Mouse (Mus musculus): ENCODE measurements around the gene Cacna1d. TPM values are rescaled to one million over a fixed set of nuclear protein-coding genes. Genes with fewer than 3 reads are reported as not detected.

Cacna1d gene
- polyA plus RNA-seq, 1 experiment from 2014 or later, result 4.3 TPM

- Histone ChIP-seq H3K4me1 (ENCODE audit: control insufficient read depth, insufficient read depth, low read length) (no peaks in the 10 kb centered on the region), H3K4me3 (ENCODE audit: low read depth, low read length) (no peak overlapping the region), H3K27ac (ENCODE audit: low read depth, low read length) (no peak overlapping the region), H3K9me3 (replicated peaks; ENCODE audit: control insufficient read depth, low read length) (no peaks in the 10 kb centered on the region), H3K4me2 (ENCODE audit: low read length) (no peak overlapping the region), H3K9ac (ENCODE audit: low read length) (no peak overlapping the region), H3K27me3 (replicated peaks; ENCODE audit: control insufficient read depth, insufficient read depth, low read length) (no peaks in the 10 kb centered on the region), H3K36me3 (ENCODE audit: control insufficient read depth, insufficient read depth, low read length) (no peaks in the 10 kb centered on the region)
- ATAC-seq (no peak), DNase-seq (ENCODE audit: low spot score) (no peak)
- WGBS, result 81% methylated on average over 10 of the region's 10 CpGs
These were observed 206.8 kb downstream of the Cacna1d start for GRCm38 (mm10) chr14:30284446-30284845.

DNA sequence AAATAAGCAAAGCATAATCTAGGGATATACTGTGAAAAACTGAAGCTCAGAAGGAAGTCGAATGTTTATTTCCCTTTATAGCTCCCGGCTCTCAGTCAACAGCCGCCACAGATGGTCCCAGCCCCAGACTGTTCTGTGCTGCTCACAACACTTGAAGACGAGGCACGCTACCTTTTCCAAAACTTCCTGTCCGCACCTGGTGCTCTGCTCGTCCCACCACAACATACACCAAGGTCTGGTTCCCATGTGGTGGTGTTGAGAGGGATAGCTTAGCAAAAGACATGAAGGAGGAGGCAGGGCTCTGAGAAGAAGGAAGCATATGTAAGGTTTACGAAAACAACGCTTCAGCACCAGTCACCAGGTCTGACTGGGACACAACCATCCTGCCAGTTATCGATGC lies 207.2 kb downstream of the Cacna1d start:
- DNase-seq (ENCODE audit: low spot score) (no peak), ATAC-seq (no peak)
- Histone ChIP-seq H3K4me3 (ENCODE audit: low read depth, low read length) (no peak overlapping the region), H3K27ac (ENCODE audit: low read depth, low read length) (no peak overlapping the region), H3K27me3 (replicated peaks; ENCODE audit: control insufficient read depth, insufficient read depth, low read length) (no peaks in the 10 kb centered on the region), H3K4me2 (ENCODE audit: low read length) (no peak overlapping the region), H3K9me3 (replicated peaks; ENCODE audit: control insufficient read depth, low read length) (no peaks in the 10 kb centered on the region), H3K36me3 (ENCODE audit: control insufficient read depth, insufficient read depth, low read length) (no peaks in the 10 kb centered on the region), H3K4me1 (ENCODE audit: control insufficient read depth, insufficient read depth, low read length) (no peaks in the 10 kb centered on the region), H3K9ac (ENCODE audit: low read length) (no peak overlapping the region)
- WGBS, result 81% methylated on average over 10 of the region's 10 CpGs

- no peaks in the 10 kb centered on the region for H3K4me1 ChIP-seq (ENCODE audit: control insufficient read depth, insufficient read depth, low read length)
- no peak overlapping the region for H3K4me2 ChIP-seq (ENCODE audit: low read length)
- H3K9me3 ChIP-seq (replicated peaks; ENCODE audit: control insufficient read depth, low read length), result no peaks in the 10 kb centered on the region
- ATAC-seq, result no peak
- H3K36me3 ChIP-seq (ENCODE audit: control insufficient read depth, insufficient read depth, low read length), result no peaks in the 10 kb centered on the region
- no peak overlapping the region for H3K27ac ChIP-seq (ENCODE audit: low read depth, low read length)
- DNase-seq (ENCODE audit: low spot score), result no peak
- no peaks in the 10 kb centered on the region for H3K27me3 ChIP-seq (replicated peaks; ENCODE audit: control insufficient read depth, insufficient read depth, low read length)
- H3K9ac ChIP-seq (ENCODE audit: low read length), result no peak overlapping the region
- 87% methylated on average over 9 of the region's 9 CpGs for WGBS
- no peak overlapping the region for H3K4me3 ChIP-seq (ENCODE audit: low read depth, low read length)
These were observed 215.7 kb downstream of the Cacna1d start for GRCm38 (mm10) chr14:30275572-30275971.

DNA sequence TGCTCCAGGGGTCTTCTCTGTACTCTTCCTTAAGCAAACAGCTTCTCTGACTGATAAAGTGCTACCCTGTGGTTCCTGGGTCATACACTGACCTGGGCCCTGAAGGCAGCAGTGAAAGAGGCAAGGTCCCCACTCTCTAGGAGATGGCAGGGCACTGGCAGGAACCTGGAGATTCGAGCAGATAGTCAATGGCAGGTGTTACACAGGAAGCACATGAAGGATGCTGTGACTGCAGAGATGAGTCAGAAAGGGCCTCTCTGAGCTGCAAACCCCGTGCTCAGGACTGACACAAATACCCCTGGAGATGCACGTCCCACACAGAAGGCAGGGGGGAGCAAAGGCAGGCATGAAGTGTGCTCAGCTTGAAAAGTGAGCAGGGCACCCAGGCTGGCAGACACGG lies 218.3 kb downstream of the Cacna1d start:
- DNase-seq (ENCODE audit: low spot score), result no peak
- Histone ChIP-seq H3K4me2 (ENCODE audit: low read length) (no peak overlapping the region), H3K9ac (ENCODE audit: low read length) (no peak overlapping the region), H3K4me3 (ENCODE audit: low read depth, low read length) (no peak overlapping the region), H3K36me3 (ENCODE audit: control insufficient read depth, insufficient read depth, low read length) (no peaks in the 10 kb centered on the region), H3K27ac (ENCODE audit: low read depth, low read length) (no peak overlapping the region), H3K4me1 (ENCODE audit: control insufficient read depth, insufficient read depth, low read length) (no peaks in the 10 kb centered on the region), H3K27me3 (replicated peaks; ENCODE audit: control insufficient read depth, insufficient read depth, low read length) (no peaks in the 10 kb centered on the region), H3K9me3 (replicated peaks; ENCODE audit: control insufficient read depth, low read length) (no peaks in the 10 kb centered on the region)
- no peak for ATAC-seq
- 91% methylated on average over 4 of the region's 4 CpGs for WGBS

- no peak overlapping the region for H3K27ac ChIP-seq (ENCODE audit: low read depth, low read length)
- no peaks in the 10 kb centered on the region for H3K4me1 ChIP-seq (ENCODE audit: control insufficient read depth, insufficient read depth, low read length)
- H3K9ac ChIP-seq (ENCODE audit: low read length), result no peak overlapping the region
- H3K36me3 ChIP-seq (ENCODE audit: control insufficient read depth, insufficient read depth, low read length), result no peaks in the 10 kb centered on the region
- ATAC-seq, result no peak
- no peaks in the 10 kb centered on the region for H3K9me3 ChIP-seq (replicated peaks; ENCODE audit: control insufficient read depth, low read length)
- no peak for DNase-seq (ENCODE audit: low spot score)
- H3K4me3 ChIP-seq (ENCODE audit: low read depth, low read length), result no peak overlapping the region
- no peak overlapping the region for H3K4me2 ChIP-seq (ENCODE audit: low read length)
- no peaks in the 10 kb centered on the region for H3K27me3 ChIP-seq (replicated peaks; ENCODE audit: control insufficient read depth, insufficient read depth, low read length)
- 80% methylated on average over 5 of the region's 5 CpGs for WGBS
These were observed 218.7 kb downstream of the Cacna1d start for GRCm38 (mm10) chr14:30272523-30272922.

DNA sequence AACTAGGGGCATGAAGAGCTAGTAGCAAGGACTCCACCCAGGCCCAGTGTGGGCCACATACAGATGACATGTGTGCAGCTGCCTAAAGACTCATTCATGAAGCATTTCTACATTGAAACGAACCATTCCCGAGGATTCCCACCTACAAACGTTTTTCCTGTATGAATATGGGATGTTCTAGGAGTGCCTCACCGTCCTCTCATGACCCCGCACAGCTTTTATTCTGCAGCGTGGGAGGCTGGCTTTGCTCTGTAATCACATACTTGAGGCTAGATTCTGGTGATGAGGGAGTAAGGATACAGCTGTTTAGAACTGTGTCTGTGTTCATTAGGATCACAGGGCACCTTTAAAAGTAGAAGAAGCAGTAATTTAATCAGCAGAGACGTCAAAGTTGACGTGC lies 219.4 kb downstream of the Cacna1d start:
- no peaks in the 10 kb centered on the region for H3K9me3 ChIP-seq (replicated peaks; ENCODE audit: control insufficient read depth, low read length)
- no peak for DNase-seq (ENCODE audit: low spot score)
- H3K27me3 ChIP-seq (replicated peaks; ENCODE audit: control insufficient read depth, insufficient read depth, low read length), result no peaks in the 10 kb centered on the region
- H3K27ac ChIP-seq (ENCODE audit: low read depth, low read length), result no peak overlapping the region
- H3K4me2 ChIP-seq (ENCODE audit: low read length), result no peak overlapping the region
- no peaks in the 10 kb centered on the region for H3K36me3 ChIP-seq (ENCODE audit: control insufficient read depth, insufficient read depth, low read length)
- WGBS, result 85% methylated on average over 8 of the region's 8 CpGs
- no peak for ATAC-seq
- H3K4me3 ChIP-seq (ENCODE audit: low read depth, low read length), result no peak overlapping the region
- H3K9ac ChIP-seq (ENCODE audit: low read length), result no peak overlapping the region
- no peaks in the 10 kb centered on the region for H3K4me1 ChIP-seq (ENCODE audit: control insufficient read depth, insufficient read depth, low read length)

DNA sequence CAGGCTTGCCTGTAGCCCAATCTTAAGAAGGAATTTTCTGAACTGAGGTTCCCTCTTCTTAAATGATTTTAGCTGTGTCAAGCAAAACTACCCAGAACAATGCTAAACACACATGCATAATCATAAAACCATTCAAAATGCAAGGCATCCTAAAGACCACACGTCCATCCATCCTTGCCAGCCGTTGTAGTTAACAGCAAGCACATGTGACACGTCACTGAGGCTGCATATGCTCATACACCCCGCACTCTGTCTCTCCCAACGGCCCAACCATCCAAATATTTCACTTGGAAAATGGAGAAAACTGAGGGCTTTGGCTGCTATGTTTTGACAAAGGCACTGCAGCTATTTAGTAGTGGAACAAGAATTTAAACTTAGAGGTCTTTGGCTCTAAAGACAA lies 220.9 kb downstream of the Cacna1d start:
- H3K27me3 ChIP-seq (replicated peaks; ENCODE audit: control insufficient read depth, insufficient read depth, low read length), result no peaks in the 10 kb centered on the region
- no peaks in the 10 kb centered on the region for H3K9me3 ChIP-seq (replicated peaks; ENCODE audit: control insufficient read depth, low read length)
- no peak overlapping the region for H3K27ac ChIP-seq (ENCODE audit: low read depth, low read length)
- H3K36me3 ChIP-seq (ENCODE audit: control insufficient read depth, insufficient read depth, low read length), result no peaks in the 10 kb centered on the region
- no peak overlapping the region for H3K4me2 ChIP-seq (ENCODE audit: low read length)
- WGBS, result 78% methylated on average over 5 of the region's 5 CpGs
- H3K4me1 ChIP-seq (ENCODE audit: control insufficient read depth, insufficient read depth, low read length), result no peaks in the 10 kb centered on the region
- DNase-seq (ENCODE audit: low spot score), result no peak
- H3K4me3 ChIP-seq (ENCODE audit: low read depth, low read length), result no peak overlapping the region
- no peak overlapping the region for H3K9ac ChIP-seq (ENCODE audit: low read length)
- ATAC-seq, result no peak

DNA sequence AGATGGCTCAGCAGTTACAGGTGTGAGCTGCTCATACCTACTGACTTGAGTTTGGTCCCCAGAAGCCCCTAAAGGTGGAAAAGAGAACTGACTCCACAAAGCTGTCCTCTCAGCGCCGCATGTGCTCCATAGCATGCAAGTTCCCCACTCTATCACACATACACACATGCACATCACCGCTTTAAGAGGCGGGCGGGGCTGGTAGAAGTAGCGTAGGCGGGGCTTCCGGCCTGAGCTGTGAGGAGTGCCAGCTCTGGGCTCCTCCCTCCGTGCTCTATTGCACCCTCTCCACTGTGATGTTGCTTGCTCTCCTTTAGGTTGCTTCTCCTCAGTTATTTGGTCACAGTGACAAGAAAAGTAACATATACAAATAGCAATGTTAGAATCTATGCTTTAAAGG lies 225.5 kb downstream of the Cacna1d start:
- no peak overlapping the region for H3K4me2 ChIP-seq (ENCODE audit: low read length)
- no peaks in the 10 kb centered on the region for H3K9me3 ChIP-seq (replicated peaks; ENCODE audit: control insufficient read depth, low read length)
- H3K4me3 ChIP-seq (ENCODE audit: low read depth, low read length), result no peak overlapping the region
- ATAC-seq (no peak), DNase-seq (ENCODE audit: low spot score) (no peak)
- no peaks in the 10 kb centered on the region for H3K4me1 ChIP-seq (ENCODE audit: control insufficient read depth, insufficient read depth, low read length)
- H3K36me3 ChIP-seq (ENCODE audit: control insufficient read depth, insufficient read depth, low read length), result no peaks in the 10 kb centered on the region
- H3K9ac ChIP-seq (ENCODE audit: low read length), result no peak overlapping the region
- no peaks in the 10 kb centered on the region for H3K27me3 ChIP-seq (replicated peaks; ENCODE audit: control insufficient read depth, insufficient read depth, low read length)
- no peak overlapping the region for H3K27ac ChIP-seq (ENCODE audit: low read depth, low read length)
- WGBS, result 82% methylated on average over 9 of the region's 9 CpGs

DNA sequence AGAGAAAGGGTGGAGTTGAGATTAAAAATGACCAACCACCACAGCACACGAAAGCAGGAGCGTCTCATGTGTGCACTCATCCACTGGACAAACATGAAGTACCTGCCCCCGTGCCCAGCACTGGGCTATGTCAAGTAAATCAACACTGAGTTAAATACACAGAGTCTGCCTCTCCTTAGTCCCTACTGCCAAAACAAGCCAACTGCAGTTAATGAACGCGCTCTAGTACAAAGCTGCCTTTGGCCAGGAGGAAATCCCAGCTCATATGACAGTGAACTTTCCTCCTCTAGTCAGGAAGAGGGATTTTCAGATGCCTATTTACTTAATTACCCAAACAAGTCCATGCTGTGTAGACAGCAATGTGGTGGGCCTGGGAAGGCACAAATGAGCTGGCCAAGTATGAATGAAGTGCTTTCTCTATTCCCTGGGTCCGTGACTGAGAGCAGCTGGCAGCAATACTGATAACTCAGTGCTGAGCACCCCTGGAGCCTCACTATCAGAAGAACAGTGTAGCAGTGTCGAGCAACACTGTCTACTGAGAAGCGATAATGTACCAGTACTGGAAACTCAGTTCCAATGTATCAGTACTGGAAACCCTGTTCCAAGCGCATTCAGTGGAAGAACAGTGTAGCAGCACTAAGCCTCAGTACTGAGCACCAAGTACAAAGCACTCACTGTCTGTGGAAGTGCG lies 229.5 kb downstream of the Cacna1d start:
- Histone ChIP-seq H3K4me2 (ENCODE audit: low read length) (no peak overlapping the region), H3K27ac (ENCODE audit: low read depth, low read length) (no peak overlapping the region), H3K9me3 (replicated peaks; ENCODE audit: control insufficient read depth, low read length) (no peaks in the 10 kb centered on the region), H3K27me3 (replicated peaks; ENCODE audit: control insufficient read depth, insufficient read depth, low read length) (no peaks in the 10 kb centered on the region), H3K9ac (ENCODE audit: low read length) (no peak overlapping the region), H3K4me3 (ENCODE audit: low read depth, low read length) (no peak overlapping the region), H3K4me1 (ENCODE audit: control insufficient read depth, insufficient read depth, low read length) (no peaks in the 10 kb centered on the region; the same call in 1 of the 2 replicates), H3K36me3 (ENCODE audit: control insufficient read depth, insufficient read depth, low read length) (no peaks in the 10 kb centered on the region)
- ATAC-seq (no peak), DNase-seq (ENCODE audit: low spot score) (no peak)
- WGBS, result 82% methylated on average over 10 of the region's 10 CpGs
